Mouse (Mus musculus) thymus, adult 2 months (tissue): ENCODE measurements around the gene Maml2. TPM values are rescaled to one million over a fixed set of nuclear protein-coding genes. Genes with fewer than 3 reads are reported as not detected.
A peak's percentile ranks its signal among the peaks of the same experiment; 100 is the strongest.

Source experiments
- DNase-seq: peaks from one replicate; pipeline ENCODE4 v3.0.0; 2021
- H3K27ac ChIP-seq: fragments of 200-500 bp; 2 replicates; pipeline ENCODE4 v1.5.1; 2012; ENCODE audit warnings: low read length, control low read depth; ENCODE audit not compliant: control insufficient read depth, insufficient read depth
- H3K27me3 ChIP-seq: fragments of 200-500 bp; 2 replicates; pipeline ENCODE4 v1.6.1; 2012; ENCODE audit warnings: mild to moderate bottlenecking, low read length, moderate library complexity, mixed read lengths; ENCODE audit not compliant: control insufficient read depth, insufficient read depth
- H3K36me3 ChIP-seq: fragments of 200-500 bp; 2 replicates; pipeline ENCODE4 v1.6.1; 2012; ENCODE audit warnings: mild to moderate bottlenecking, low read length, moderate library complexity; ENCODE audit not compliant: control insufficient read depth, insufficient read depth
- H3K4me1 ChIP-seq: fragments of 200-500 bp; replicated peaks from 2 replicates; pipeline ENCODE4 v1.6.1; 2012; ENCODE audit warnings: low read length; ENCODE audit not compliant: control insufficient read depth, insufficient read depth
- H3K4me3 ChIP-seq: fragments of 200-500 bp; 2 replicates; pipeline ENCODE4 v1.5.1; 2012; ENCODE audit warnings: mild to moderate bottlenecking, low read length, control low read depth, moderate library complexity; ENCODE audit not compliant: control insufficient read depth, insufficient read depth
- CTCF ChIP-seq: fragments of 200-500 bp; IDR thresholded peaks from 2 replicates; pipeline ENCODE4 v1.5.1; 2012; ENCODE audit warnings: mild to moderate bottlenecking, control low read depth, low read length, moderate library complexity, borderline replicate concordance; ENCODE audit not compliant: control insufficient read depth, poor library complexity, insufficient read depth; ENCODE audit errors: extremely low read depth
- POLR2A ChIP-seq: fragments of 200-500 bp; IDR thresholded peaks from 2 replicates; pipeline ENCODE4 v1.6.1; 2012; ENCODE audit warnings: mild to moderate bottlenecking, low read length, control low read depth, moderate library complexity; ENCODE audit not compliant: control insufficient read depth, poor library complexity, insufficient read depth; ENCODE audit errors: extremely low read depth
- WGBS: fragments of 180-500 bp; shearing (Covaris S2); methylation state at CpG from one replicate; pipeline ENCODE4 v1.1.7; 2018; 5-methylcytosine and 5-hydroxymethylcytosine counted together
- polyA plus RNA-seq: library from polyadenylated mRNA; depleted of rRNA; stranded (reverse); fragments of >200 nt; gene quantifications from 2 replicates; pipeline ENCODE4 v1.2.3, GENCODE M21; 2012; rRNA removed

Maml2 gene
- 12.9 and 14.3 TPM in 2 replicates for polyA plus RNA-seq

GRCm38 (mm10) chr9:13297668-13298512, at the start of gene Maml2:
Gene Maml2, plus strand, starts transcription at chr9:13297957.
- Histone ChIP-seq H3K4me3 (peak within 1 kb of the TSS; percentile 89), H3K27me3 (no peaks in the 10 kb centered on the region), H3K27ac (peak within 1 kb of the TSS; percentile 65; the same call in 1 of the 2 replicates), H3K36me3 (no peaks in the 10 kb centered on the region), H3K4me1 (peaks cover 28% of the 10 kb centered on the region)
- 0% methylated on average over 23 of the region's 23 CpGs for WGBS
- 0 out of 2 replicates have a peak, but pooled peaks have one; percentile 21 for TF ChIP-seq CTCF
- TF ChIP-seq POLR2A, result 0 out of 2 replicates have a peak, but pooled peaks have one; percentile 26
- DNase-seq, result peak; percentile 86

GRCm38 (mm10) chr9:13248104-13248503, 49.7 kb upstream of the Maml2 start:
- 91% methylated on average over 4 of the region's 4 CpGs for WGBS
- Histone ChIP-seq H3K4me3 (no peak overlapping the region), H3K36me3 (0 out of 2 replicates have a peak, but pooled peaks cover 4% of the 10 kb centered on the region), H3K27me3 (no peaks in the 10 kb centered on the region), H3K27ac (no peak overlapping the region), H3K4me1 (peaks cover 2% of the 10 kb centered on the region; the same call in 1 of the 2 replicates)
- TF ChIP-seq POLR2A (no peak), CTCF (no peak)
- DNase-seq, result no peak

- Histone ChIP-seq H3K4me3 (no peak overlapping the region), H3K27ac (no peak overlapping the region), H3K36me3 (peaks cover 8% of the 10 kb centered on the region; the same call in 1 of the 2 replicates), H3K4me1 (no peaks in the 10 kb centered on the region), H3K27me3 (no peaks in the 10 kb centered on the region)
- no peak for DNase-seq
- WGBS, result 65% methylated on average over 2 of the region's 2 CpGs
- TF ChIP-seq POLR2A, result no peak
- no peak for TF ChIP-seq CTCF
These were observed 46.5 kb upstream of the Maml2 start for GRCm38 (mm10) chr9:13251251-13251650.

- no peak for DNase-seq
- TF ChIP-seq POLR2A (no peak), CTCF (no peak)
- no peaks in the 10 kb centered on the region for H3K4me1 ChIP-seq
- no peaks in the 10 kb centered on the region for H3K27me3 ChIP-seq
- H3K36me3 ChIP-seq, result peaks cover 8% of the 10 kb centered on the region; the same call in 1 of the 2 replicates
- WGBS, result 95% methylated on average over 1 of the region's 1 CpGs
- H3K27ac ChIP-seq, result no peak overlapping the region
- H3K4me3 ChIP-seq, result no peak overlapping the region
These were observed 41.0 kb upstream of the Maml2 start for GRCm38 (mm10) chr9:13256726-13257125.

GRCm38 (mm10) chr9:13258173-13258572, 39.6 kb upstream of the Maml2 start:
- WGBS, result 73% methylated on average over 2 of the region's 2 CpGs
- Histone ChIP-seq H3K4me3 (no peak overlapping the region), H3K27ac (no peak overlapping the region), H3K4me1 (no peaks in the 10 kb centered on the region), H3K36me3 (peaks cover 4% of the 10 kb centered on the region; the same call in 1 of the 2 replicates), H3K27me3 (no peaks in the 10 kb centered on the region)
- TF ChIP-seq POLR2A, result no peak
- no peak for TF ChIP-seq CTCF
- no peak for DNase-seq

- Histone ChIP-seq H3K36me3 (peaks cover 3% of the 10 kb centered on the region; the same call in 1 of the 2 replicates), H3K4me3 (no peak overlapping the region), H3K4me1 (no peaks in the 10 kb centered on the region), H3K27me3 (no peaks in the 10 kb centered on the region), H3K27ac (no peak overlapping the region)
- WGBS, result 92% methylated on average over 3 of the region's 3 CpGs
- DNase-seq, result no peak
- TF ChIP-seq POLR2A (no peak), CTCF (no peak)
These were observed 36.8 kb upstream of the Maml2 start for GRCm38 (mm10) chr9:13260980-13261379.

GRCm38 (mm10) chr9:13273219-13273618, 24.5 kb upstream of the Maml2 start:
- WGBS, result 96% methylated on average over 1 of the region's 1 CpGs
- Histone ChIP-seq H3K4me1 (no peaks in the 10 kb centered on the region), H3K4me3 (no peak overlapping the region), H3K27me3 (no peaks in the 10 kb centered on the region), H3K36me3 (0 out of 2 replicates have a peak, but pooled peaks cover 8% of the 10 kb centered on the region), H3K27ac (no peak overlapping the region)
- no peak for TF ChIP-seq CTCF
- no peak for TF ChIP-seq POLR2A
- no peak for DNase-seq
